Mouse (Mus musculus) liver, adult 2 months (tissue): Measurements from ENCODE around the gene Sept10. TPM values are rescaled to one million over a fixed set of nuclear protein-coding genes. Genes with fewer than 3 reads are reported as not detected.

Experiments used
- DNase-seq: peaks from one replicate; pipeline ENCODE4 v3.0.0-alpha.2; 2011; ENCODE audit warnings: low read depth, low spot score; ENCODE audit errors: extremely low read depth
- H3K27ac ChIP-seq: fragments of 200-500 bp; replicated peaks from 2 replicates; pipeline ENCODE4 v1.5.1; 2012; ENCODE audit warnings: low read depth, mild to moderate bottlenecking, control low read depth, inconsistent platforms, low read length; ENCODE audit not compliant: insufficient read depth
- H3K27me3 ChIP-seq: fragments of 200-500 bp; 2 replicates; pipeline ENCODE4 v1.6.1; 2012; ENCODE audit warnings: mild to moderate bottlenecking, moderate library complexity, low read length, inconsistent platforms; ENCODE audit not compliant: control insufficient read depth, insufficient read depth
- H3K36me3 ChIP-seq: fragments of 200-500 bp; 2 replicates; pipeline ENCODE4 v1.6.1; 2012; ENCODE audit warnings: low read length, inconsistent platforms; ENCODE audit not compliant: control insufficient read depth, insufficient read depth
- H3K4me1 ChIP-seq: fragments of 200-500 bp; 2 replicates; pipeline ENCODE4 v1.6.1; 2011; ENCODE audit warnings: low read length; ENCODE audit not compliant: control insufficient read depth, insufficient read depth
- H3K4me3 ChIP-seq: fragments of 200-500 bp; 2 replicates; pipeline ENCODE4 v1.5.1; 2011; ENCODE audit warnings: low read depth, mild to moderate bottlenecking, control low read depth, low read length, moderate library complexity; ENCODE audit not compliant: insufficient read depth
- H3K79me2 ChIP-seq: fragments of 200-500 bp; 2 replicates; pipeline ENCODE4 v1.6.1; 2012; ENCODE audit warnings: inconsistent platforms, mild to moderate bottlenecking, low read length, moderate library complexity; ENCODE audit not compliant: control insufficient read depth, insufficient read depth
- H3K9ac ChIP-seq: fragments of 200-500 bp; 2 replicates; pipeline ENCODE4 v1.6.1; 2012; ENCODE audit warnings: low read depth, mild to moderate bottlenecking, control low read depth, inconsistent platforms, low read length
- CTCF ChIP-seq: fragments of 200-500 bp; IDR thresholded peaks from 2 replicates; pipeline ENCODE4 v1.5.1; 2011; ENCODE audit warnings: low read depth, low read length, control low read depth
- POLR2A ChIP-seq: fragments of 200-500 bp; IDR thresholded peaks from 2 replicates; pipeline ENCODE4 v1.6.1; 2011; ENCODE audit warnings: low read length, control low read depth; ENCODE audit not compliant: insufficient read depth; ENCODE audit errors: extremely low read depth
- WGBS: fragments of 180-500 bp; shearing (Covaris S2); methylation state at CpG from one replicate; pipeline ENCODE4 v1.1.7; 2018; 5-methylcytosine and 5-hydroxymethylcytosine counted together
- polyA plus RNA-seq: library from polyadenylated mRNA; depleted of rRNA; stranded (reverse); fragments of >200 nt; gene quantifications from 2 replicates; pipeline ENCODE4 v1.2.3, GENCODE M21; 2012
- total RNA-seq: library from RNA; depleted of rRNA; stranded (reverse); fragments of >200 nt; gene quantifications from 2 replicates; pipeline ENCODE4 v1.2.3, GENCODE M21; 2014

Sept10 gene
- total and polyA plus RNA-seq, 2 experiments, result 6.7 to 18.7 TPM

DNA sequence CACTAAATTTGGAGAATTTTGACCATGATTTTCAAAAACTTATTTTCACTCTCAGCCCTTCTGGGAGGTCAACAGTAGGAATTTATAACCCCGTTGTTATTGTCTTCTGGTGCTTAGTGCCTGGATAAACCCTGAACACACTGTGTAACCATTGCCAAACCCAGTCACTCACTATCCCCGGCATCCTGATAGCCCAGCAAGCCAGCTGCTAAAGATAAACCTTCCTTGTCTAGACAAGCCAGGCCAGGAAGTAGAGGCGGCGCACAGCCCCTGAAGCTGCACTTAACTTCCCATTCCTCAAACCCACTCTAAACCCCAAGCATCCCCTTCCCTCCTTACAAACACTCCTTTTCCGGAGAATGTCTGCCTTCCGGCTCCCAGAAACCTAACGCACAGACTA, 43.4 kb upstream of the Sept10 start:
- WGBS, result 57% methylated on average over 7 of the region's 7 CpGs
- TF ChIP-seq POLR2A (no peak), CTCF (no peak)

GRCm38 (mm10) chr10:59262979-59263378, 41.3 kb upstream of the Sept10 start:
- H3K9ac ChIP-seq, result no peak overlapping the region
- H3K4me3 ChIP-seq, result no peak overlapping the region
- 50% methylated on average over 7 of the region's 7 CpGs for WGBS
- no peak for TF ChIP-seq CTCF
- TF ChIP-seq POLR2A, result no peak
- H3K27ac ChIP-seq, result no peak overlapping the region; the same call in 1 of the 2 replicates
- peaks cover 14% of the 10 kb centered on the region for H3K4me1 ChIP-seq
- H3K79me2 ChIP-seq, result no peaks in the 10 kb centered on the region
- H3K27me3 ChIP-seq, result no peaks in the 10 kb centered on the region
- no peaks in the 10 kb centered on the region for H3K36me3 ChIP-seq
- DNase-seq, result peak; percentile 59

More for the DNA sequence above, 43.4 kb upstream of the Sept10 start:
- Histone ChIP-seq H3K27ac (no peak overlapping the region; the same call in 1 of the 2 replicates), H3K4me1 (peaks cover 14% of the 10 kb centered on the region), H3K9ac (no peak overlapping the region), H3K36me3 (no peaks in the 10 kb centered on the region), H3K79me2 (no peaks in the 10 kb centered on the region), H3K27me3 (no peaks in the 10 kb centered on the region), H3K4me3 (no peak overlapping the region)
- no peak for DNase-seq

DNA sequence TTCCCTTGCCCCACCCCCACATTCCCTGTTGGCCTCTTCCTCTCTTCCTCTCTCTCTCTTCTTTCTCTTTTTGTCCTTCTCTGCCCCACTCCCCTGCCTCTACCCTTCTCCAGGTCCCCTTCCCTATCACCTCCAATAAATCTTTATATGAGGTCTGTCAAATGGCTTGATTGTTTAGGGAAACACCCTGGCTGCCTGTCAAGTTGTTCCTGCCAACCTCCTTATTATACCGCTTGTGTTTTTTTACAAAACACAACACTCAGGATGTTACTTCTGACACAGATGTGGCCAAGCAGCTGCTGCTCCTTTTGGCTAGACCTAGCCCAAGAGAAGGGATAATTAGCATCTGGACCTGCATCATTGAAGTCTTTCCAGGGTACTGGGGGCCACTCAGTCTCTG, 40.4 kb upstream of the Sept10 start:
- peaks cover 14% of the 10 kb centered on the region for H3K4me1 ChIP-seq
- WGBS, result 14% methylated on average over 1 of the region's 1 CpGs
- no peak overlapping the region for H3K27ac ChIP-seq
- TF ChIP-seq POLR2A, result no peak
- TF ChIP-seq CTCF, result no peak
- no peaks in the 10 kb centered on the region for H3K27me3 ChIP-seq
- no peaks in the 10 kb centered on the region for H3K79me2 ChIP-seq
- no peak overlapping the region for H3K4me3 ChIP-seq
- no peak for DNase-seq
- no peaks in the 10 kb centered on the region for H3K36me3 ChIP-seq
- H3K9ac ChIP-seq, result no peak overlapping the region

GRCm38 (mm10) chr10:59261603-59262002, 40.0 kb upstream of the Sept10 start:
- Histone ChIP-seq H3K27ac (no peak overlapping the region), H3K79me2 (no peaks in the 10 kb centered on the region), H3K9ac (no peak overlapping the region), H3K27me3 (no peaks in the 10 kb centered on the region), H3K4me1 (peaks cover 14% of the 10 kb centered on the region), H3K4me3 (no peak overlapping the region), H3K36me3 (no peaks in the 10 kb centered on the region)
- WGBS, result 44% methylated on average over 3 of the region's 3 CpGs
- TF ChIP-seq POLR2A (no peak), CTCF (no peak)
- DNase-seq, result peak; percentile 81

GRCm38 (mm10) chr10:59259572-59259971, 37.9 kb upstream of the Sept10 start:
- H3K4me1 ChIP-seq, result peaks cover 15% of the 10 kb centered on the region
- no peak for DNase-seq
- H3K79me2 ChIP-seq, result no peaks in the 10 kb centered on the region
- no peaks in the 10 kb centered on the region for H3K36me3 ChIP-seq
- H3K9ac ChIP-seq, result no peak overlapping the region
- WGBS, result 80% methylated on average over 6 of the region's 6 CpGs
- no peaks in the 10 kb centered on the region for H3K27me3 ChIP-seq
- no peak overlapping the region for H3K4me3 ChIP-seq
- TF ChIP-seq POLR2A (no peak), CTCF (no peak)
- no peak overlapping the region for H3K27ac ChIP-seq

DNA sequence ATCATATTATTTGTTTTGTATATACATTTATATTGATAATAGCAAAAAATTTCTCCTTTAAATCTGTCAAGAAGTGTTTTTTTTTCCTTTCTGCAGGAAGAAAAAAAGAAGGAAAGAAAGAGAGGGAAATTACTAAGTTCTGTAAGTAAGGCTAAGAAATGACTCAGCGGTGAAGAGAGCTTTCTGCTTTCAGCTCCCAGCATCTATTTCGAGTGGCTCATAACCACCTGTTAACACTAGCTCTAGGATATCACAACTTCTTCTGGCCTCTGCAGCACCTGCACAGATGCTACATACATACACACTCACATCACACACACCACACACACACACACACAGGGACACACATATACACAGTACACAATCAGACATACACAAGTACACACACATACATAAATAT, 34.9 kb upstream of the Sept10 start:
- Histone ChIP-seq H3K36me3 (no peaks in the 10 kb centered on the region), H3K4me3 (no peak overlapping the region), H3K9ac (no peak overlapping the region), H3K27ac (no peak overlapping the region), H3K4me1 (peaks cover 3% of the 10 kb centered on the region; the same call in 1 of the 2 replicates), H3K27me3 (no peaks in the 10 kb centered on the region), H3K79me2 (no peaks in the 10 kb centered on the region)
- TF ChIP-seq POLR2A (no peak), CTCF (no peak)
- WGBS, result 98% methylated on average over 2 of the region's 2 CpGs
- DNase-seq, result no peak
